Mouse (Mus musculus): ENCODE measurements around the gene Nosip.

GRCm38 (mm10) chr7:45019031-45019571, 43.1 kb upstream of the Nosip start:
- TF ChIP-seq TAL1 (IDR thresholded peaks at IDR 0.05; ENCODE audit: low read length) (no peak), GATA1 (IDR thresholded peaks at IDR 0.05; ENCODE audit: low read length) (no peak)
